Mouse (Mus musculus) liver, embryonic 14.5 days (tissue): Measurements from ENCODE around the gene Cntd1. TPM values are rescaled to one million over a fixed set of nuclear protein-coding genes. Genes with fewer than 3 reads are reported as not detected.

ENCODE experiments used
- ATAC-seq: fragments of 200-750 bp; cut with Nextera tagmentation; 2 replicates; pipeline ENCODE4 v1.8.0; 2017; ENCODE audit warnings: moderate number of reproducible peaks, mild to moderate bottlenecking, moderate library complexity; ENCODE audit not compliant: insufficient read depth
- DNase-seq, 3 experiments: peaks; one replicate each; pipeline ENCODE4 v3.0.0-alpha.2; 2012 to 2013; ENCODE audit warnings: low read depth in 3 of 3, low spot score in 3 of 3
- H3K27ac ChIP-seq: fragments of 300-500 bp; sonication (generic); 2 replicates; pipeline ENCODE4 v1.5.1; 2014; ENCODE audit warnings: moderate library complexity, mild to moderate bottlenecking, control low read depth, inconsistent platforms
- H3K27me3 ChIP-seq: fragments of 300-500 bp; sonication (generic); 2 replicates; pipeline ENCODE4 v1.6.1; 2014; ENCODE audit warnings: mild to moderate bottlenecking, low read length, moderate library complexity; ENCODE audit not compliant: control insufficient read depth, insufficient read depth
- H3K36me3 ChIP-seq: fragments of 300-500 bp; sonication (generic); replicated peaks from 2 replicates; pipeline ENCODE4 v1.6.1; 2014; ENCODE audit warnings: low read depth; ENCODE audit not compliant: control insufficient read depth, insufficient read depth
- H3K4me1 ChIP-seq, 2 experiments: fragments of 200-500 bp in 1 of 2; fragments of 300-500 bp in 1 of 2; sonication (generic) in 1 of 2; replicated peaks; 2 replicates each; pipeline ENCODE4 v1.6.1; 2012 to 2014; ENCODE audit warnings: antibody characterized with exemption in 1 of 2, inconsistent platforms in 1 of 2, low read length in 1 of 2; ENCODE audit not compliant: control insufficient read depth in 2 of 2, insufficient read depth in 2 of 2
- H3K4me2 ChIP-seq: fragments of 300-500 bp; sonication (generic); 2 replicates; pipeline ENCODE4 v1.6.1; 2014; ENCODE audit warnings: low read depth, mild to moderate bottlenecking, control low read depth, moderate library complexity
- H3K4me3 ChIP-seq, 2 experiments: fragments of 200-500 bp in 1 of 2; fragments of 300-500 bp in 1 of 2; sonication (generic) in 1 of 2; 2 replicates each; pipeline ENCODE4 v1.5.1; 2012 to 2014; ENCODE audit warnings: low read depth in 2 of 2, low read length in 2 of 2, mild to moderate bottlenecking in 2 of 2, control low read depth in 1 of 2, inconsistent platforms in 1 of 2, moderate library complexity in 1 of 2; ENCODE audit not compliant: insufficient read depth in 1 of 2
- H3K9ac ChIP-seq: fragments of 300-500 bp; sonication (generic); replicated peaks from 2 replicates; pipeline ENCODE4 v1.6.1; 2014; ENCODE audit warnings: mild to moderate bottlenecking, control low read depth, moderate library complexity
- H3K9me3 ChIP-seq: fragments of 300-500 bp; sonication (generic); 2 replicates; pipeline ENCODE4 v1.6.1; 2016; ENCODE audit warnings: low read length, mixed read lengths; ENCODE audit not compliant: control insufficient read depth
- CTCF ChIP-seq: IDR thresholded peaks from 2 replicates; pipeline ENCODE4 v1.5.1; 2016; ENCODE audit warnings: antibody characterized with exemption, low read depth, control low read depth
- EP300 ChIP-seq: IDR thresholded peaks from 2 replicates; pipeline ENCODE4 v1.6.1; 2016; ENCODE audit warnings: antibody characterized with exemption, low read depth
- WGBS: fragments of 180-500 bp; shearing (Covaris S2); extraction: QIAGEN DNeasy Blood & Tissue Kit; methylation state at CpG from one replicate; pipeline ENCODE4 v1.1.7; 2014; ENCODE audit not compliant: insufficient replicate concordance; 5-methylcytosine and 5-hydroxymethylcytosine counted together
- polyA plus RNA-seq, 2 experiments: library from polyadenylated mRNA; depleted of rRNA in 1 of 2; stranded (reverse) in 1 of 2; unstranded in 1 of 2; fragments of >200 nt; fragmentation: Nextera tagmentation in 1 of 2; extraction: Ambion mirVana in 1 of 2; gene quantifications; 2 replicates each; pipeline versions ENCODE4 v1.2.1 to v1.2.3; 2012 to 2014

Cntd1 gene
- polyA plus RNA-seq, 2 experiments: 0.68 to 0.72 TPM

DNA sequence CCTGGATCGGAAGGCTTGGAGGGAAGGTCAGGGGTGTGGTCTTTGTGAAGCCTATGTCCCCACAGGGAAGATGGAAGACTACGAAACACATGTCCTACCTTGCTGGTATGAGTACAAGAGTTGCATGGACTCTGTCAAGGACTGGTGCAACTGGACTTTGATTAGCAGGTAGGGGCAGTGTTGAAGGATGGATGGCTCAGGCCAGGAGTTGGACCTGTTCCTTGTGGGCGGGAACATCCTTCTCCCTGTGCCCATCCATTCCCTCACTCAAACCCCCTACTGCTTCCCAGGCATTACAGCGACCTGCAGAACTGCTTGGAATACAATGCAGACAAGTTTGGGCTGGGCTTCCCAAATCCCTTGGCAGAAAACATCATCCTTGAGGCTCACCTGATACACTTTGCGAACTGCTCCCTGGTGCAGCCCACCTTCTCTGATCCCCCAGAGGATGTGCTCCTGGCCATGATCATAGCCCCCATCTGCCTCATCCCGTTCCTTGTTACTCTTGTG is 31.2 kb upstream of the Cntd1 start:
- H3K4me3 ChIP-seq: no peak overlapping the region; a peak in 1 of 4 replicates
- no peak overlapping the region for H3K4me2 ChIP-seq
- no peaks in the 10 kb centered on the region for H3K36me3 ChIP-seq
- ATAC-seq: no peak
- TF ChIP-seq EP300 (no peak), CTCF (no peak)
- no peak for DNase-seq
- no peaks in the 10 kb centered on the region for H3K9me3 ChIP-seq
- peaks cover 7 to 12% of the 10 kb centered on the region in 2 experiments for H3K4me1 ChIP-seq
- no peak overlapping the region for H3K27ac ChIP-seq
- H3K9ac ChIP-seq: no peak overlapping the region
- 67% methylated on average over 6 of the region's 6 CpGs for WGBS
- peaks cover 46% of the 10 kb centered on the region for H3K27me3 ChIP-seq

DNA sequence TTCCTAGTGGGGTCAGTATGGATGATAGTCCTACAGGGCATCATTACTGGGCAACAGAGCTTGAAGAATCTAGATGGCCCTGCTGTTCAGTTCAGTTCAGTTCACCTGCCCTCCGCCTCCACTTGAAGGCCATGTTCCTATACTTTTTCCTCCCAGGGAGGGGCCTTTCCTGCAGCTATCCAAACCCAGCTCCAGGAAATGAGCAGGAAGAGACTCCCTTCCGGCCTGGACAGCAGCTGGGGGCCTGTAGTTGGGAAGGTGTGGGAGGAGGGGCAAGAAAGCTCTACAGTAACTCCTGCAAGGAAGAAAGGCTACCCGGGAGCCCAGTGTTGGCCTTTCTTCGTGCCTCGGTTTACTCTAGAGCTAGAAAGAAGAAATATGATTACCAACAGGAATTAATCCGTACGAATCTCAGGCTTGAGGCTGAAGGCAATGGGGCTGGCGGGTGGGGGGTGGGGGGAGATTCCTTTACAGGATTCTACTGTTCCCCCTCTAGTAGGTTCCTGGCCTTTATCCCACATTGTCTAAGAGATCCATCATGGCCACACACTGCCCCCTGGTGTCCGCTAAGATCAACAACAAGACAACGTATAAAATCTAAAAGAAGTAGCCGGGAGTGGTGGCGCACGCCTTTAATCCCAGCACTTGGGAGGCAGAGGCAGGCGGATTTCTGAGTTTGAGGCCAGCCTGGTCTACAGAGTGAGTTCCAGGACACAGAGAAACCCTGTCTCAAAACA is 30.4 kb upstream of the Cntd1 start:
- ATAC-seq (no peak; the same call in 1 of the 2 replicates), DNase-seq (peak in 2 of 3 experiments; percentile 54 to 65)
- Histone ChIP-seq H3K4me2 (no peak overlapping the region), H3K27me3 (peaks cover 46% of the 10 kb centered on the region), H3K4me1 (peaks cover 11 to 16% of the 10 kb centered on the region in 2 experiments), H3K4me3 (no peak overlapping the region), H3K27ac (no peak overlapping the region), H3K9me3 (no peaks in the 10 kb centered on the region), H3K9ac (no peak overlapping the region), H3K36me3 (no peaks in the 10 kb centered on the region)
- 22% methylated on average over 14 of the region's 14 CpGs for WGBS
- TF ChIP-seq CTCF: peak; percentile 78
- TF ChIP-seq EP300: no peak

DNA sequence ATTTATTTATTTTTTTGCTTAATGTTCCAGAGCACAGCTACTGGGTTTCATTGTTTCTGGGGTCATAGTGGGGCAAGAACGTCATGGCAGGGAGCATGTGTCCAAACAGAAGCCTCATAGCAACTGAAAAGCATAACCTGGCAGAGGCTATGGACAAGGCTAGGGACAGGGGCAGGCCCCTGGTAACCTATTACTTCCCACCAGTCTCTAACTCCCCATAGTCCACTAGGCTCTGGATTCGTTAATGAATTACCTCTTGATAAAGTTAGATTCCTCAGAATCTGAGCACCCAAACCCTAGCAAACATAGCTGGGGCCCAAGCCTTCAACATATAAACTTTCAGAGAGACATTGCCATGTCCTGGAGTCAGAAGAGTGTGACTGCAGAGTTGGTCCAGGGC is 27.8 kb upstream of the Cntd1 start:
- no peaks in the 10 kb centered on the region for H3K9me3 ChIP-seq
- ATAC-seq (no peak), DNase-seq (no peak)
- no peaks in the 10 kb centered on the region; the same call in 1 of the 2 replicates for H3K36me3 ChIP-seq
- TF ChIP-seq CTCF: no peak
- no peak for TF ChIP-seq EP300
- H3K9ac ChIP-seq: no peak overlapping the region
- H3K27me3 ChIP-seq: peaks cover 24% of the 10 kb centered on the region
- no peak overlapping the region for H3K27ac ChIP-seq
- peaks cover 17 to 18% of the 10 kb centered on the region in 2 experiments for H3K4me1 ChIP-seq
- H3K4me3 ChIP-seq: no peak overlapping the region
- 60% methylated on average over 2 of the region's 2 CpGs for WGBS
- H3K4me2 ChIP-seq: no peak overlapping the region

DNA sequence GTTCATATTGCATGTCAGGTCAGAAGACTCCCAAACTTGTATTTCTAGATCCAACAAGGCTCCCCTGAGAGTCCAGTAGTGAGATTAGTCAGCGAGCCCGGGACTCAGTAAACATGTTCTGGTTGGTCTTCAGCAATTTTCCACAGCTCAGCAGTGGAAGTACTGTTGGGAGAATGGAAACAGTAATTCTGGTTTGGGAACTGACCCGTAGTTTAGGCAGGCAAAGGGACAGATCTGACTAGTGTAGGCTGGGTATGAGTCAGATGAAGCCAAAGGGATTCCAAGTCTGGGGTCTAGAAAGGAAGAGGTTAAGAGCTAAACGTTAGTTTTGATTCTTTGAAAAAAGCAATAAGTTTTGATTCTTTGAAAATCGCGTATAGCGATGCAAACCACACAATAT is 25.9 kb upstream of the Cntd1 start:
- H3K27me3 ChIP-seq: peaks cover 5% of the 10 kb centered on the region
- no peak for DNase-seq
- no peaks in the 10 kb centered on the region for H3K9me3 ChIP-seq
- H3K4me1 ChIP-seq: peaks cover 17 to 18% of the 10 kb centered on the region in 2 experiments; a peak in 3 of 4 replicates
- peaks cover under 1% of the 10 kb centered on the region; the same call in 1 of the 2 replicates for H3K36me3 ChIP-seq
- no peak for TF ChIP-seq CTCF
- no peak for TF ChIP-seq EP300
- H3K4me2 ChIP-seq: peak overlapping the region; percentile 94
- peak overlapping the region; percentile 91 for H3K9ac ChIP-seq
- H3K27ac ChIP-seq: peak overlapping the region; percentile 79
- peak overlapping the region; percentile 81 to 83 for H3K4me3 ChIP-seq
- peak; percentile 26; the same call in 1 of the 2 replicates for ATAC-seq
- 8% methylated on average over 7 of the region's 7 CpGs for WGBS
